Mouse (Mus musculus): ENCODE measurements around the gene Syngr1.

DNA sequence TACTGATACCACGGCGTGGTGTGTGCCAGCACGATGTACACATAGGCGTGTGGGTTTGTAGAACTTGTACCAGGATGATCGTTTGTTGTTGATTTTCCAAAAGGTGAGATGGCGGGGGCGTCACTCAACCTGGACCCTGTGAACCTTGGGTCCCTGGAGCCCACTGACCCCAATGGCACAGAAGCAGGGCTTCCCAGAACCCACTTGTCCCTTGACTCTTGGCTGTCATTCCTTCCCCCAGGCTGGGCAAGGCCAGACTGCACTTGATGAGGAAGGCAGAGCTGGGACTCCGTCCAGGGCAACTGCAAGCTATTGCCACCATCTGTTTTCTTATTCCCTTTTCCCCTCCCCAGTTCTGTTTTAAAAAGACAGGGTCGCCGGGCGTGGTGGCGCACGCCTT is 3.1 kb downstream of the Syngr1 start:
- TF ChIP-seq CTCF (conservative IDR thresholded peaks at IDR 0.05; ENCODE audit: insufficient read depth, insufficient read length, low read depth, low read length) (no peak), POLR2A (IDR thresholded peaks at IDR 0.05; ENCODE audit: low read depth, low read length) (no peak)
